Mouse (Mus musculus): ENCODE data around the gene Cnga1. TPM values are rescaled to one million over a fixed set of nuclear protein-coding genes. Genes with fewer than 3 reads are reported as not detected.

Gene Cnga1
- not detected in 2 replicates for polyA plus RNA-seq (2021; fragmentation: Nextera tagmentation)
- long read RNA-seq, experiment 1, result 0 reads
- long read RNA-seq, experiment 2, result 0 reads

GRCm38 (mm10) chr5:72644175-72644574, at the start of gene Cnga1:
Cnga1 (minus strand) TSS chr5:72644275.

GRCm38 (mm10) chr5:72647418-72647907, 3.4 kb upstream of the Cnga1 start, which contains the start of gene Nipal1:
Nipal1 (plus strand) TSS chr5:72647795.

GRCm38 (mm10) chr5:72587192-72587681, 56.8 kb downstream of the Cnga1 start, which contains the start of gene Gm5868:
Gm5868 (minus strand) TSS chr5:72587551.

GRCm38 (mm10) chr5:72580970-72581332, 63.1 kb downstream of the Cnga1 start, which contains the start of gene Zar1:
Zar1 (minus strand) TSS chr5:72581254.

GRCm38 (mm10) chr5:72559544-72560049, 84.5 kb downstream of the Cnga1 start, which contains the start of gene Nfxl1:
Nfxl1 (minus strand) TSS chr5:72559684.

Other genes starting within 250 kb of the Cnga1 start
- 0.04 and 0.05 TPM in 2 replicates for gene Corin, start 139.8 kb downstream of the Cnga1 start, polyA plus RNA-seq (2021; fragmentation: Nextera tagmentation)
- 1.9 and 2.3 TPM in 2 replicates for gene Nfxl1, start 84.6 kb downstream of the Cnga1 start, polyA plus RNA-seq (2021; fragmentation: Nextera tagmentation)
- 0.11 and 0.42 TPM in 2 replicates for gene Zar1, start 63.0 kb downstream of the Cnga1 start, polyA plus RNA-seq (2021; fragmentation: Nextera tagmentation)
- not detected in 2 replicates for gene Gm5868, start 56.7 kb downstream of the Cnga1 start, polyA plus RNA-seq (2021; fragmentation: Nextera tagmentation)
- not detected in 2 replicates for gene Nipal1, start 3.5 kb upstream of the Cnga1 start, polyA plus RNA-seq (2021; fragmentation: Nextera tagmentation)
- gene Txk, start 108.5 kb upstream of the Cnga1 start, polyA plus RNA-seq (2021; fragmentation: Nextera tagmentation), result 0.05 and 0.32 TPM in 2 replicates
- gene Tec, start 224.2 kb upstream of the Cnga1 start, polyA plus RNA-seq (2021; fragmentation: Nextera tagmentation), result 1.2 and 1.5 TPM in 2 replicates